In genomic region chr7:113607928-113608327, GRCm38 (mm10) we compare ENCODE assay signal across 9 mouse cellular contexts.
DNase-seq lines count a peak whose midpoint lies in the region; ATAC-seq and TF ChIP-seq lines count a peak whose summit lies in the region.
"Had no signal": no experiment of that assay in that cellular context is flagged by ENCODE, and none has a peak within 500 bp of the region (broad histone marks: within the 10 kb centered on the region; RNA-seq: fewer than 3 reads in every experiment).

No protein-coding gene starts in this region.

- H3K4me1 ChIP-seq in kidney, postnatal 0 days (replicated peaks; ENCODE audit: insufficient read depth, low read length) = no peaks in the 10 kb centered on the region

- no peak overlapping the region for H3K4me3 ChIP-seq in kidney, postnatal 0 days (replicated peaks; ENCODE audit: low read depth, low read length)
- no peak overlapping the region for H3K4me3 ChIP-seq in left cerebral cortex, adult 2 months

- H3K36me3 ChIP-seq in kidney, postnatal 0 days (ENCODE audit: insufficient read depth, low read length) = no peaks in the 10 kb centered on the region

- peak overlapping the region; percentile 9; the same call in 1 of the 2 replicates for H3K4me2 ChIP-seq in kidney, postnatal 0 days (ENCODE audit: low read length)

- DNase-seq in kidney, postnatal 0 days (ENCODE audit: low spot score) = peak; percentile 50
- DNase-seq in kidney, postnatal 36 days = no peak
- peak; percentile 65 to 66 for DNase-seq in cerebellum, adult 18-20 months
- DNase-seq in frontal cortex, postnatal 14 days (ENCODE audit: low spot score in 2 of 2) = peak; percentile 49 to 50
- peak; percentile 52 to 59 for DNase-seq in left cerebral cortex, adult 2 months (ENCODE audit: extremely low spot score in 1 of 2, low spot score in 2 of 2)
- DNase-seq in right cerebral cortex, adult 2 months (ENCODE audit: low spot score in 2 of 2) = peak; percentile 71 to 81
- no peak for DNase-seq in spleen, adult 18-20 months

- ATAC-seq in kidney, postnatal 0 days (replicated peaks; ENCODE audit: low FRiP score, low read depth) = no peak
- ATAC-seq in erythroblast, adult 5-6 weeks (replicated peaks; ENCODE audit: low FRiP score, poor library complexity, severe bottlenecking) = no peak
- ATAC-seq: Patski had no signal

- no peaks in the 10 kb centered on the region for H3K27me3 ChIP-seq in kidney, postnatal 0 days (ENCODE audit: insufficient read depth, low read length)
- H3K27me3 ChIP-seq: Patski had no signal

- 23% methylated on average over 9 of the region's 9 CpGs for WGBS in kidney, postnatal 0 days

- TF ChIP-seq CTCF in kidney, postnatal 0 days (IDR thresholded peaks at IDR 0.05; ENCODE audit: low read depth) = peak; percentile 52; the same call in 1 of the 2 replicates
- TF ChIP-seq CTCF in left cerebral cortex, adult 2 months (IDR thresholded peaks at IDR 0.05) = peak; percentile 59

- no peak overlapping the region for H3K27ac ChIP-seq in kidney, postnatal 0 days
- H3K27ac ChIP-seq in left cerebral cortex, adult 2 months = no peak overlapping the region

- H3K9ac ChIP-seq in kidney, postnatal 0 days (ENCODE audit: low read depth, low read length) = no peak overlapping the region

- intact Hi-C loops in left cerebral cortex, adult 2 months (cut with DNase I) = loop anchor here (5.0 kb wide), 1 partner anchor 149 kb away; no protein-coding TSS in a partner anchor

- H3K9me3 ChIP-seq in kidney, postnatal 0 days (replicated peaks; ENCODE audit: low read length) = no peaks in the 10 kb centered on the region

Comparison
In these comparisons a context has a peak if more than half of its experiments do, and no peak if none do; other contexts are left out.
1. DNase-seq: peak in kidney, postnatal 0 days (single experiment), cerebellum, adult 18-20 months (2 of 2), frontal cortex, postnatal 14 days (2 of 2), left cerebral cortex, adult 2 months (2 of 2) and right cerebral cortex, adult 2 months (2 of 2); none in kidney, postnatal 36 days (0 of 2) and spleen, adult 18-20 months (0 of 2).